Mouse (Mus musculus) kidney, postnatal 14 days (tissue): Measurements from ENCODE around the gene Socs3.
A peak's percentile ranks its signal among the peaks of the same experiment; 100 is the strongest.

Experiments used
- DNase-seq: peaks from one replicate; pipeline ENCODE4 v3.0.0; 2022; ENCODE audit warnings: mixed read lengths

The Socs3 gene

DNA sequence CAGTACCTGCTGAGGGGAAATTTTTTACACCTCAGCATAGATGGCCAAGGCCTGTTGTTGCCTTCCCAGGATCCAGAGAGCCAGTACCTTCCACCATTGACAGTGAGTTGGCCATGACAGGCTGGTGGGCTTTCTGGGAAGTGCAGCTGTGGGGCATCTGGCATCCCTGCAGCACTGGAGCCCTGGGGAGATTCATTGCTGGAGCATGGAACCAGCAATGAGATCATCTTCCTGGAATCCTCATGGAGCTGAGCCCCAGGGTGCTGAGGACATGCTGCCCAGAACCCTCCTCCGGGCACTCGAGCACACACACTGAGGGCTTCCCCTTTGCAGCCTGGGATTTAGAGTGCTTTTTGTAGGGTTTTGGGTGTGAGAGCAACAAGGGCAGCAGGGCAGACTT is 25.4 kb upstream of the Socs3 start:
- no peak for DNase-seq

DNA sequence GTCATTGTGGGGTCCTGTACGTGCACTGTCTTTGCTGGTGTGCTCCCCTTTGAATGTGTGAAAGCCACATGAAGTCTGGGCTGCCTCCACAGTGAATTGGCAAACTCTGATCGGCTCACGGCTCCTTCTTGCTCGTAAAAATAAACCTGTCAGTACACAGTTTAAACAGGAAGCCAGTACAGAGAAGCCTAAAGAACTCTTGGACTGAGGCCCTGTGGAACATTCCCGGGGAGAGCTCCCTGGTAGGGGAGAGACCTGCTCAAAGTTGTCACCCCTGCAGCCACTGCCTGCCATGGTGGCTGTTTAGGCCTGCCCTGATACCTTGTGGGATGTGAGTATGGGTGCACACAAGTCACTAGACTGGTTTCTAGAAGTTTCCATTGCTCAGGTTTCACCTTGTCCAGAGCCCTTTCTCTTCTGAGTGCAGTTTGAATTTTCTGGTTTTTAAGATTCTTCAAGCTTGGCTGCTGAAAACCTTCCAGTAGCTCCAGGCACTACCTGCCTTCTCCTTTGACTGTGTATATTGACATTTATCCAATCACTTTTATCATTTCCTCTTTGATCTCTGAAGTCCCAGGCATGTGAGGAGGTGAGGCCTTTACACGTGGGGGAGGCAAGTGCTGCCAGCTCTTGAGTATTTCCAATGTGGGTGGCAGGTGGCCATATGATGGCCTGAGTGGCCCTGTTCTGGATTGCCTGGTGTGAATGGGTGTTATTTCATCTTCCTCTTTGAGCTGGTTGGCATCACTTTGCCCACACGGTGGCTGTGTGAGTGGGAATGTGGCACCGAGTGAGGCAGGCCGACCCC is 24.6 kb upstream of the Socs3 start:
- peak; percentile 60 for DNase-seq

DNA sequence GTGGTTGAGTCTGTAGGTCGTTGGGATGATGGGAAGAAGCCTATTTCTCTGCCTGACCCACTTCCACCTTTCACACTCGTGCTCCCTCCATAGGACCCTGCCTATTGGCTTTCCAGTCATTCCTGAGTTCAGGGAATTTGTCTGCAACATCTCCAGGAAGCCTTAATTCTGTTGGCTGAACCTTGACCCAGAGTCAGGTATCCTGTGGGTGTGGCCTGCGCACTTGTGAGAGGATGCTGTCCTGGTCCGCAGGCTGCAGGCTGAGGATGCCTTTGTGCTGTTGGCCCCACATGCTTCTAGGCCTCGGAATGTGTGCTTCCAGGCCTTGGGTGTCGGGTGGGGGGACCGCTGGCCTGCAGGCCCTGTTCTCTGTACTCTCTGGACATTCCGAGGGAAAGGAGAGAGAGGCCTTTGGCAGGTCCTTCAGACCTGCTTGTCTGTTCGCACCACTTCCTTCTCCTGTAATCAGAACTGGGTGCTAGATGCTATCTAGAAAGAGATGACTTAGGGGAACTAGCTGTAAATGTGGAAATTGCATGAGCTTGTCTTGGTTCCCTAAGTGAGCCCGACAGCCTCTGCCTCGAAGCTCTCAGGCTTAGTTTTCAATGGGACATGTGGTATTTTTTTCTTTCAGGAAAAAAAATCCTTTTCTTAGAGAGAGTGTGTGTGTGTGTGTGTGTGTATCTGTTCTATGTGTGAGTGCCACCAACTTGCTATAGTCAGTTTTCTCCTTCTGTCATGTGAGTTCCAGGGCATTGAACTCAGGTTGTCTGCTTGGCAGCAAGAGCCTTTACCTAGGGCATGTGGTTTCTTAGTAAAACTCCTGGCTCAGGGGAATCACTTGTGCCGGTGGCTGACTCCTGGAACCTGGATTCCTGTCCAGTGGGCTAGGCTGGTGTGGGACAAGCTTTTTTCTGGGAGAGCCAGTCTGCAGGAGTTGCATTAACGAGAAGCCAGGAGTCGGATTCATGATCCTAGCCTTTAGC is 23.6 kb upstream of the Socs3 start:
- peak; percentile 24 for DNase-seq

DNA sequence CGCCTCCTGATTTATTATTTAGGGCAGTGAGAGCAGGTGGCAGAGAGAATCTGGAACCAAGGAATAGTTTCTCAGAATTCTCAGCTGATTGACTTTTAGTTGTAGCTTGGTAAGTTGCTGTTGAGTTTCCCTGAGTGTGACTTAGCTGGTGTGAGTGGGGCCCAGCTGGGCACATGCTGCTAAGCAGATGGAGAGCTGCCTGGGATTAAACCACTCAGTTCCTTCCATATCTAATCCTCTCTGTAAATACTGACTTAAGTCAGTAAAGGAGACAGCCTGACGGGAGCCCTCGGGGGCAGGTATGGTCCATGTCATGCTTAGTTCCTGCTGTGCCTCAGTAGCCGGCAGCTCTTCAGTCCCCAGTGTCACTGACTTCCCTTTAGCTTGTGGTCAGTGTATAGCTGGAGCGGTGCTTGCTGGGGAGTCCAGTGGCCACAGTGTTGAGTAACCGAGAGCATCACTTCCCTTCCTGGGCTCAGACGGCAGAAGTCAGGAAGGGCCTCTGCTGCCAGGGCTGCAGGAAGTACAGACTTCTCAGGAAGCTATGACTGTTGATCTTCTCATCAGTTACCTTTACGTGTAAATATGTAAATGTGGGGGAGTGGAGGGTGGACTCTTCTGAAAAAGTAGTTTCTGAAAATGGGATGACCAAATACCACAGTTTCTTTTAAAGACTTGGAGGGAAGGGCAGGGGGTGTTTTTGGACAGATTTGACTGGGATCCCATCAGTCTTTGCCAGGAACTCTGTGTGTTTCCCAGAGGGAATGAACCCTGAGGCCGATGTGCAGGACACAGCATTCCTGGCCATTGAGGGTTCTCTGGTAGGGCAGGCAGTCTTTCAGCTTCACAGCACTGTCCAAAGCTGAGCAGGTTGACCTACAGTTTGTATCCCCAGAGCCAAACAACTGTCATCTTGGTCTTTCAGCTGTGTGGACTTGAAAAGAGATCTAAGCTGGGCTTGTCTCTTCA is 21.9 kb upstream of the Socs3 start:
- DNase-seq = peak; percentile 38

DNA sequence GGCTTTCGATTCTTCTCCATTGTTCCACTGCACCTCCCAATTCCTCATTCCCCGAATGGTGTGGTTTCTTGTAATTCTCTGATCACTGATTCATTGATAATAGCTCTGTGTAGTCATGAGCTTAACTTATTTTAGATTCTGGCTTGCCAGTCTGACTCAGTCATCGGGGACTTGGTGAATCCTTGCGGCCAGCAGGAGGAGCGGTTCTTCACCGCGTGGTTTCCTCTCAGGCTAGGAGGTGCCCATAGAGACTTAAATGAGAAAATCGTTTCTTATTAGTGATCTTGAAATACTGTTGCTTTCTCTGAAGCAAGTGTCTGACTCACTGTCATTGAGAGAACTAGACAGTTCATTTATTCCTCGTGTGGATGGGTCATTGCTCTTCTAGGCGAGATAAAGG is 20.1 kb upstream of the Socs3 start:
- DNase-seq = no peak

DNA sequence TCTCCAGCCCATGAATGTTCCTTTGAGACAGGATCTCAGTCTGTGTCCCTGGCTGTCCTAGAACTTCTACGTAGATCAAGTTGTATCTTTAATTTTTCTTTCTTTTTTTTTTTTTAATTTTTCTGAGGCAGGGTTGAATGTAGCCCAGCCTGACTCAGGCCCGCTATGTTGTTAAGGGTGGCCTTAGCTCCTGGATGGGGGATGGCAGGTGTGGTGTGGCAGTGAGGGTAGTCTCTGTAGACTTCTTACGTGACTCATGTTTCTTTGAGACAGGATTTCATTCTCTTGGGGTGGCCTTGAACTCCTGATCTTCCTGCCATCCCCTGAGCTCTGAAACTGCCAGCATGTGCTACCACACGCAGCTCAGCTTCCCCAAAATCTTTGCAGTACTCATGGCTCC is 19.4 kb upstream of the Socs3 start:
- DNase-seq = no peak

DNA sequence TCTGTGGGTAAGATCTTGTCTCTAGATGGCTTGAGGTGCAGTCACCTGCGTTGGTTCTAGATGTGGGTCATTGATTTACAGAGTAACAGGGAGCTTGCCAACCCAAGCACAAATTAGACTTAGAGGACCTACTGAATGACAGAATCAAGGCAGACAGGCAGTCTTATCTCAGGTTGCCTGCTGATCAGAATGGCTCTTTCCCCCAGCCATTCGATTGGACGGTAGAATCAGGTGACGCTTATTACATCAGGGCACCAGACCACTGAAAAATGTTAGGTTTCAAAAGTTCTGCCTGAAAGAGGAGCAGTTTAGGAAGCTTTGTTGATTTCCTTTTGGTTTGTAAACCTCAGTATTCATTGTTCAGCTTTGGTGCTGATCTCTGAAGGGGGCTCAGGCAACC is 18.1 kb upstream of the Socs3 start:
- DNase-seq = peak; percentile 50

DNA sequence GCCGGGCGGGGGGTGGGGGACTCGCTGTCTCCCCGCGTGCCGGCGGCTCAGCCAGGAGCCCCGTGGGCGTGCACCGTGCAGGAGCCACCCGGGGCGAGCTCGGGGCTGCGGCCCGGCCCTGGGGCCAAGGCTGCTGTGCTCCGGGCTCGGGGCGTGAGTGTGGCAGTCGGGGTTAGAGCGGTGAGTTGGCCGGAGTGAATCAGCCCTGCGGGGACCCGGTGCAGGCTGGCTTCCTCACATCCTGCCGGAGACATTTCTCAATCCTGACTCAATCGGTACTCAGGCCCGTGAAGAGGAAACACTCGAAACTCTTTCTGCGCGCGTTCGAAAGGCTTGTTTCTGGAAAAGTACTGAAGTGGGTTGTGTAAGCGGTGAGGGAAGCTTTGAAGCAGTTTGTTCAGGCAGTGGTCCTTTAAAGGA is 17.2 kb upstream of the Socs3 start:
- DNase-seq = peak; percentile 59

DNA sequence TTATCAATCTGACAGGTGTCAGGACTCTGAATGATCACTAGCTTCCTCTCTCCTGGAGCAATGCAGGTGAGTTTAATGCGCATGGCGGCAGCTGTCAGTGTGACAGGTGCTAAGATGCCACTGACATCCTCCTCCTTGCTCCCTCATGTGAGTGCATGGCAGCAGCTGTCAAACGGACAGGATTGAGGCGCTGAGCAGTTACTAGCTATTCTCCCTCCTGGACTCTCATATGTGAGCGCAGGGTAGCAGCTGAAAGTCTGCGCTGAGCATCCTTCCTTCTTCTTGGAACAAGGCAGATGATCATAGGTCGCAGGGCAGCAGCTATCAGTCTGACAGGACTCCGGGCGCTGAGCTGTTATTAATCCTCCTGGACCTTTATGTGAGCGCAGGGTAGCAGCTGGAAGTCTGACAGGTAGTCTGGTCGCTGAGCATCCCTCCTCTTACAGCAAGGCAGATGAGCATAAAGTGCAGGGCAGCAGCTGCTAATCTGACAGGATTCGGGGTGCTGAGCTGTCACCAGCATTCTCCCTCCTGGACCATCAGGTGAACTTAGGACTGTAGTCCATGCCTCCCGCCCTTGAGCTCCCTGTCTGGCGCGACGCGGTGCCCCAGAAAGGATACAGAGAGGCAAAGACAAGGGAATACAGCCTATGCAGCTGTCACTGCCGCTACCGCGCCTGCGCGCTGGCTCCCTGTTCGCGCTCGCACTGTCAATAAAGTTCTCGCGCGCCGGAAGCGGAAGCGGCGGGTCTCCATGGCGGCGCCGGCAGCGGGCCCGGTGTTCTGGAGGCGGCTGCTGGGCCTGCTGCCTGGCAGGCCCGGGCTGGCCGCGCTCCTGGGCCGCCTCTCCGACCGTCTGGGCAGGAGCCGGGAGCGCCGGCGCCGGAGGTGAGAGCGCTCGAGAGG is 16.5 kb upstream of the Socs3 start, which contains the start of gene Pgs1:
TSS of gene Pgs1 (plus strand) at position 167 of the 906 bp plus-strand sequence.
- DNase-seq = peak; percentile 94

DNA sequence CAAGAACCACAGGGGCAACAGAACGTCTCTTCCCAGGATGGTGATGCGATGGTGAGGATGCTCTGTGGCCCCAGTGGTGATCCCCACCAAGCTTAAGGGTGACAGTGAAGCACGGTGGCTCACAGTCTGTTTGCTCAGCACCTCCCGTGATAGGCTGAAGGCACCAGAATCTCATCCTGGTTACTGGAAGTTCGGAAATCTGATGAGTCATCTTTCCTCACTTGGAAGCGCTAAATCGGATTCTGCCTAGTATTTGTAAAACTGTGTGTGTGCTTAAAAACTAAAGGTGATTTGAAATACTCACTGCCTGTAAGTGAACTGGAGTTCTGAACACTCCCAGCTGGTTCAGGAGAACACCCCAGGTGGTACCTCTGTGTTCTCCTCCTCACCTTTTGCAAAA is 13.9 kb upstream of the Socs3 start:
- DNase-seq = no peak

DNA sequence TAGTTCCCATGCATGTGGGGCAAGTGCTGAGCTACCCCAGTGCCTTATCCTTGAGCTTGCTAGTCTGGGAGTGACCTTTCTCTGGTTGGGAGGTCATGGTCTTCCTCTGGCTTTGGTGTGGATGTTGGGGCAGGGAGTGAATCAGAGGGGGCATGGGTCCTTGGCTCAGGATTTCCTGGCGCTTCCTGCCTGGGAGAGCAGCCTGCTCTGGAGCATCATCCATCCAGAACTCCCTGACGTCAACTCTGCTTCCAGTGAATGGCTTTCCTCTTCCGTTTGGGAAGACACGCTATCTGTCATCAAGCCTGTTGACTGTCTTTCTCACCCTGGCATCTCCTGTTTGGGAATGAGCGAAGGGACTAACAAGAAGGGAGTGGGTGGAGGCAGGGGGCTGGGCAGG is 12.6 kb upstream of the Socs3 start:
- peak; percentile 66 for DNase-seq

DNA sequence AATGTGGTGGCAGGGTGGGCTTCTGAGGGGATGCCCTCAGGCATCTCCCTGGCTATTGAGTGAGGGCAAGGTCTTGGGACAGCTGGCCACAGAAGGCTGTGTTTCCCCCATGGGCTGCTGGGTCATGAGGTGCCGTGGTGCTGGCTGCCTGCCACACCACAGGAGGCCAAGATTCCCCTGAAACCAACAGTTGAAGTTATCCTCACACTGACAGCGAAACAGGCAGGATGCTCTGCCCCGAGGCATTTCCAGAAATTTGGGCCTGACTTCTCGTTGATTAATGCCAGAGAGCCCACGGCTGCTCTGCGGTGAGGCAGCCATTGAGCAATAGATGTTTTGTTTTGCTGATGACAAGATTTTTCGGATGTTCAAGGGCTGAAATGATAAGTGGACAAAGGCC is 9.5 kb upstream of the Socs3 start:
- DNase-seq = peak; percentile 38

DNA sequence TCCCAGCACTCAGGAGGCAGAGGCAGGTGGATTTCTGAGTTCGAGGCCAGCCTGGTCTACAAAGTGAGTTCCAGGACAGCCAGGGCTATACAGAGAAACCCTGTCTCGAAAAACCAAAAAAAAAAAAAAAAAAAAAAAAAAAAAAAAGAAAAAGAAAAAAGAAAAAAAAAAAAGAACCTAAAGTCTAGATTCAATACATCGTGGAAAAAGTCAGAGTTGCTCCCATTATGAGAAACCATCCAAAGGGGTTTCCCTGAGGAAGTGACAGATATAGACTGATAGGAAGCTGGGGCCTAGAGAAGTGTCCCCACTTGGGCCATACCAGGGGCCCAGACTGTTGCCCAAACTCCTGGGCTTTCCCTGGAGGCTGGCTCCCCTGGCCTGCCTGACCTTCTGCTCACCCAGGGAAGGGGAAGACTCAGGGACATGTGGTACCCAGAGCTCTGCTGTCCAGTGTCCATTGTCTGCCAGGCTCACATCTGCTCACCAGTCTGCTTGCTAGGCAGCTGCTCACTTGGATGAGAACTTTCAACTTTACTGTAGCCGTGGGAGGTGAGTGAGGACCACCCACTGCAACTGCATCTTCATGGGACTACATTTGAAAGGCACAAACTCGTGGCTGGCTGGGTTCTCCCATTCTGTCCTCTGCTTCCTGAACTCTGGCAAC is 8.0 kb upstream of the Socs3 start:
- DNase-seq = no peak

DNA sequence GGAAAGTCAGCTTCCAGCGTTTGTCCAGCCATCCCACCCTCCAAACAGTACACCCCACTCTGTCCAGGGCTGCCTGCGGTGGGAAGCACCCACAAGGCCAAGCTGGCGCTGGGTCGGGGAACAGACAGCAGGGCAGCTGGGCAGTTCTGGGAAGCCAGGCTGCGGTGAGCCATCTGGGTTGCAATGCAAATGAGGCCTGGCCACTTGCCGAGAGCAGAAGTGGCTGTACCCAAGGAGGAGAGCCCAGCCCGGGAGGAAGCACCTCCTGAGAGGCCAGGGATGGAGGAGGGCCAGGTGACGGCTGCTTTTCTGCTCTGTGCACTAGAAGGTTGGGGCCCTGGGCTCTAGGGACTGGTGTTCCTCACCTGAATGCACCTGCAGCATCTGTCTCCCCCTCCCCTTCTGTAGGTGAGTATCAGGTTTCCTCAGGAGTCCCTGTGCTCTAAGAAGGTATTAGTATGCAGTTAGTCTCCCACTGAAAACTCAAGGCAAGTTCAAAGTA is 6.3 kb upstream of the Socs3 start:
- DNase-seq = peak; percentile 69

DNA sequence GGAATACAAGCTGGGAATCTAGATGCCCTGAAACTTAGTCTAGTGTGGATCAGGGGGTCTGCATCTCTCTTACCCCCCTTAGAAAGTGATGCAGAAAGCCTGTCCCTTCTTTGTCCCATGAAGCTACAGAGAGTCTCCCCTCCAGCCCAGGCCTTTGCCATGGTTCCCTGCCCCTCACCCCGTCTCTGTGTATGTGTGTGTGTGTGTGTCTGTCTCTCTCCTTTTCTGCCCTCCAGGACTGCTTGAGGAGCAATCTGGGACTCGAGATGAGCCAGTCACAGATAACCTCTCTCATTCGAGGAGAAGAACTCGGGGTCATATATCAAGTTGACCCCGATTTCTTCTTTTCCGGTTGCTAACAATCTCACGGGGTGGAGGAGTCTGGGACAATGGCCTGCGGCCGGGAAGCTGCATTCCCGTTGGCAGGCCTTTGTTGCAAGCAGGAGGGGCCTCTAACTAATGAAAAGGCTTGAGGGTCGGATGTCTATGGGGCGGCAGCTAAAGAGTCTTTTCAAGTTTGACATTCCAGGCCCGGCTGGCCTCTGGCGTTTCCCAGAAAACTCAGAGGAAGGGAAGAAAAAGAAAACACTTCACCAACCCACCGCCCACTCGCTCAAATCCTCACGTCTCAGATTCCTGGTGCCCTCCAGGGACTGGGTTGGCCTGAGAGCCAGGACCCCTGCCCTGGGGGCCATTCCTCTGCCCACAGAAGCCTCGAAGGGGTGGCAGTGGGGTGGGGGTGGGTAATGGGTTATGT is 5.5 kb upstream of the Socs3 start:
- peak; percentile 53 for DNase-seq

DNA sequence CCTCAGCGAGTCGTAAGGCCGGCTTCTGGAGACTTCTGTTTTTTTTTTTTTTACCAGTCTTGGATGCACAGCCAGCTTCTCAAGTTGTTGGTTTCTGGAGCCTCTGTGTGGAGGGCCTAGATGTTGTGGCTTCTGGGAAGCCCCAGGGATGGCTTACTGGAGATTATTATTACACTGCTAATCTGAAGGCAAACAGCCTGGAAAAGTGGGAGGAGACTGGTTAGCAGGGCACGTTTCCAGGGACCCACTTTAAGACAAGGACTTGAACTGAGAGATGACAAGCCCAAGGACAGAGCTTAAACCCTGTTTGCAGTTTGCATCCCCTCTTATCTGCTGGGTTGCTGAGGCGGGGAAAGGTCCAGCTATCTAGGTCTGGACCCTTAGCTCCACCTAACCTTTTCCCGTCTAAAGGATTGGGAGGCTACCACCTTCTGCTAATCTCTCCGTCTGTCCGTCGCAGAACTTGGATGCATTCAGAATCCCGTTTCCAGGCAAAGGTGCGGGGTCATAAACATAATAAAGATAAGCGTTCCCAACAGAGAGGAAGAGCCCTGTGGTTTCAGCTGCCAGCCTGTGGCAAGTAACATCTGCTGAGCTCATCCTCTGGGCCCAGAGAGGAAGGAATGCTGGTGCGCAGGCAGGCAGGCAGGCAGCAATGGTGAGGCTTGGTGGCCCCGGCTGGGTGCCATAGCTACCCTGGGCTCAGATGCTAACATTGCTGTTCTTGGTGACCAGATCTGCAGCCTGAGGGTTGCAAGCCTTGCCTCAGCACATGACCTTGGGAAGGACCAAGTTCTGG is 4.7 kb upstream of the Socs3 start:
- DNase-seq = no peak

DNA sequence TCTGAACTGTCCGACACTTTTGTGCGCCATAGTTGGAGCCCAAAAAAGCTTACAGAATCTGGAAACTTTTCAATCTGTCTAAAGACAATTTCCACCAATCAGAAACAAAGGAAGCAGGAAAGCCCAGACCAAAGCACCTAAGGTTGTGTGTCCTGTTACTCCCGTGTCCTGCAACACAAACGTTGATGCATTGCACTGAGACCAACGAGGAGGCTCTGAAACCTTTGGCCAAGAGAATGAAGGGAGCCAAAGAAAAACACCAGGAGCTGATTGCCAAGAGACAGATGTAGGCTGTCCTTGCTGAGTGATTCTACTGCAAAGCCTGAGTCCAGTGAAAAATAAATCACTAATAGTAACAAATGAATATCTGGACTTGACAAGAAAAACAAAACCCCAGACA is 3.7 kb upstream of the Socs3 start:
- DNase-seq = no peak

DNA sequence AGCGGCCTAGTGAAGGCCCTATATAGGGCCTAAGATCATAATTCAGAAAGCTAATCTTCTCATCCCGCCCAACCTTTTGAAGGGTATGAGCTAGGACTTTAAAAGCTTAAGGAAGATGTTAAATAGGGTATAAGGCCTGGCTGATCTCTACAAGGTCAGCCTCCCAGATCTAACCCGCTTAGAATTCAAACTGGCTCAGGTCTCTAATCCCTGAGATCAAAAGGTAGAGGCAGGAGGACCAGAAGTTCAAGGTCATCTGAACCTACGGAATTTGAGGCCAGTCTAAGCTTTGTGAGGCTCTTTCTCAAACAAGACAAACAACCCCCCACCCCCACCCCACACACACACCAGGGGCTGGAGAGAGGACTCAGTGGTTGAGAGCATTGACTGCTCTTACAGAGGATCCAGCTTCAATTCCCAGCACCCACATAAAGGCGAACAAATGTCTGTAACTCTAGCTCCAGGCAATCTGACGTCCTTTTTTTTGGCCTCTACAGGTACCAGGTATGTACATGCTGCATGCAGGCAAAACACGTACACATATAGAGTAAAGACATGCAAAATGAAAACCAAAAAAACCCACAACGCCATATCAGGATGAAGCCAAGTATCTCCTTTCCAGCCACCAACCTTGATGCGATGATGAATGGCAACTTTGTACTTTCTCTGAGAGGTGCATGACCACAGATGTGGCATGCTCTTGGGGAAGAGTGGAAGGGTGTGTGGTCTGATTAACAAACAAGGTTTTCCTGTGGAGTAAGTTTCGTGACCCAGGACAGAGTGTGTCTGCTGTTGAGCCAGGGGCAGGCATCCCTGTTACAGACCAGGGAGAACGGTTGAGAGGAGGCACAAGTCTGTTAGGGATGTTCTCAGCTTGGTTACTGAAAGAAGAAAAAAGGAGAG is 3.1 kb upstream of the Socs3 start:
- no peak for DNase-seq
